Mouse (Mus musculus): Measurements from ENCODE around the gene Ndufs2.

The Ndufs2 gene

DNA sequence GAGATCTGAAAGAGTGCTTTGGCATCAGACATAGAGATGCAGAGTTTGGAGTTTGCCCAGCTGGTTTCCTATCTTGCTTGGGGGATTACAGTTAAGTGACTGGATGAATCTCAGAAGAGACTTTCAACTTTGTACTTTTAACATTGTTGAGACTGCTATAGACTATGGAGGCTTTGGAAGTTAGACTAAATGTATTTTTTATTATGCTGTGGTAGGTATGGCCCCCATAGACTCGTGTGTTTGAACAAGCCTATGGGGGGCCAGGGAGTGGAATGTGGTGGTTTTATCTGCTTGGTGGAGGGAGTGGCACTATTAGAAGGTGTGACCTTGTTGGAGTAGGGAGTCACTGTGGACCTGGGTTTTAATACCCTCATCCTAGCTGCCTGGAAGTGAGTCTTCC is 51.7 kb downstream of the Ndufs2 start:
- no peak for DNase-seq (ENCODE audit: low read depth, low spot score)

DNA sequence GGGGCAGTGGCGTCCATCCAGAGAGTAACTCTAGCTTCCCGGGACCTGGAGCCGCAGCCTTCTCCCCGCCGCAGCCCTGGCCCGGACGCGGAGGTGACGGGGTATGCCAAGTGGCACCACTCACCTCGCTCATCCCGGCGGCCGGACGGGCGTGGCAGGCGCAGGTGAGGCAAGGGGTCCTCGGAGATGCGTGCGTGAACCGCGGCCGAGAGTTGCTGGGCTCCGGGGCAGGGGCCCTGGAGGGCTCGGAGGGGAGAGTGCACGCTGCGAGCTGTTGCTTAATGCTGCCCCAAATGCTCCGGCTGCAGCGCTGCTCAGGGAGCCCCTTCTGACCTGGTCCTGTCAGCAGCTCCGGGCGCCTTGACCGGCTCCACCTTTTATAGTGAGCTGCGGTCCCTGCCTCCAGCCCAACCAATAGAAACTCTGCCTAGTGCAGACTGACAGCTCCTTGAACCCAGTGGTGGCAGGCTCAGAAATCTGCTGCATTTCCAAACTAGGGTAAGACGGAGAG is 55.2 kb downstream of the Ndufs2 start, which contains the start of gene Pcp4l1:
TSS of gene Pcp4l1 (minus strand) at position 382 of the 511 bp plus-strand sequence.
- peak; percentile 17 for DNase-seq (ENCODE audit: low read depth, low spot score)

DNA sequence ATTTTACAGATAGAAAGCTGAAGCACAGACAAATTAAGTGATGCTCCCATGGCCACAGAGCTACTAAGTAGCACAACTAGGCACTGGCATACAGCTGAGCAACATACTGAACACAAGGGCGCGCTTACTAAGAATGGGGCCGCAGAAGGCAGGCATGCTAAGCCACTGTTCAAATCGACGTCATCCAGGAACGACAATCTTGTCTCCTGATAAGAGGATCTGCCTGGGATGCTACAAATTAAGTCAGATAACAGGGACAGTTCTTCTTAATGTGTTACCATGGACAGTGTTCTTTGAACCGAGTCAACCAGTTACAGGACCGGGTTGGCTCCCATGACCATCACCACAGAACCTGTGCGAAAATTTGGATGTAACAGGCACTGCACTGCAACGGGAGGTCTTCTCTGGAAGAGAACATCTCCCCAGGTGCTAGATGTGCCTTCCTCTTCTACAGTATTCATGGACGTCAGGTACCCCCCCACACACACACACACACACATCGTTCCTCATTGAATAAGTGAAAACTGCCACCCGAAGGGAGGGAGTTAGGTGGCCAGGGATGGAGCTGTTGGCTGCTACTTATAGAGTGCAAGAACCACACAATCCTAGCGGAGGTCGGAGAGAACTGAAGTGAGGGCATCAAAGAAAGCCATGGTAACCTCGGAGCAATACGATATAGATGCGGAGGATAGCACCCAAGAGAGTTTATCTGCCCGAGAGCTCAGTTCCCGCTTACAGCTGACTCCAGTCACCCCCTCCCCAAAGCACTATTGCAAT is 56.0 kb downstream of the Ndufs2 start:
- no peak for DNase-seq (ENCODE audit: low read depth, low spot score)

DNA sequence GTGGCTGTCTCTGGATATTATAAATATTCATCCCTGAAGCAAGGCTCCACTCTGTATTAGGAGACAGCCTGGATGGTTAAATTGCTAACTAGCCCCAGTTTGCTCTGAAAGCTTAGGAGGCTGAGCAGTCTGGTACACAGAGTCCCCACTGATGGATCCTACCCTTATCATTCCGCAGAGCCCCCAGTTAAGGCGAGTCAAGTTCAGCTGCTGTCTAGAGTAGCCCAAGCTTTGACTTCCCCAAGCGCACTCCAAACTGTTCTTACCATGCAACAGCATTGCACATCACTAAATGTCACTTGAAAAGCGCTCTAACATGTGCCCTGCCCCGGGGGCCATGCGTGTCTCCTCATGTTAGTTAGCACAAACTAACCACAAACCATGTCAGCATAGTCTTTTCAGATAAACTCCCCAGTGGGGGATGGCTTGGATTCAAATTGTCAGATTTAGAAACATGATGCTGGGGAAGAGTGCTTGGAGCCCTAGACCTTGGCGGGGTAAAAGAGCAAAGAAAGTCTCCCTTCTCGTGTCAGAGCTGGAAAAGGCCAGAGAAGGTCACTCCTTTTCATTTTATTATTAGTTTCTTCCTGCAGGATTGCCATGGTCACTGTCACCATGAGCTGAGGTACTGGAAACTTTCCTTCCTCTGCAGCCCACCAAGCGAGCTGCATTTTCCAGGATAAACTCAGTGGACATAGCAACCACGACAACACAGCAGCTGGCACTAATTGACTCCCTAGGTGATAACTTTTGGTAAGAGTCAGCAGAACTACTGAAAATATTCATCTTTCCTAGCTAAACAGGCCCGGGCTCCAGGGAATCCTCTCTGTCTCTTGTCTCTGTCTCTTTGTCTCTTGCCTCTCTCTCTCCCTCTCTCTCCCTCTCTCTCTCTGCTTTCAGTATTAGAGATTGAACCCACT is 57.0 kb downstream of the Ndufs2 start:
- no peak for DNase-seq (ENCODE audit: low read depth, low spot score)

DNA sequence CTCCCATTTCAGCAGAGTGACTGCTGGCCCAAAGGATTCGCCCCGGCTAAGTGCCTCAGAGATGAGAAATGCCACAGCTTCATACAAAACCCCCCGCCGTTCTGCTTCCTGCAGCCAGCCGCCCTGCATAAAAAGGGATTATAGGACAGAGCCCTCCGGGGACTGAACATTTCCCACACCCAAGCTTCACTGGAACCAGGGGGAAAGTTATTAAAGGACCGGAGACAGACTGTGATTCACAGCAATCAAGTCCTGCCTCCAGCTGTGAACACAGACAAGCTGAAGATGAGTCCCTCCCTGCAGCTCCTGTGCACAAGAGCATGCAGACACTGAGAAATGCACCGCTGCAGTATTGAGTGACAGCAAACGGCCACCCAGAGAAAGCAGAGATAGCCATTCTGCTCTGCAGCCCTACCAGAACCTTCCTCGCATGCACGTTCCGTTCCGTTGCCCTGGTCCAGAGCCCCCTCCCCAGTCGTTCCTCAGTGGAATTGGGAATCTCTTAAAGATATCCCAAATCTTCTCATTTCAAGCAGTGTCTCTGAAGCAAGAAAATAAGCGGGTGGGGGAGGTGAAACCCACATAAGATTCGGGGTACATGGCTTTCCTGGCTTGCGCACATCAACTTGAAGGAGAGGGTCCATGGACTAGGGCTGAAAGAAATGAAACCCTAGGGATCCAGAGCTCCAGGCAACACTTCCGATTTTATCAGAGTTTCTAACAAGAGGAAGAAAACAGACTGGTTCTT is 57.9 kb downstream of the Ndufs2 start:
- DNase-seq (ENCODE audit: low read depth, low spot score): no peak

DNA sequence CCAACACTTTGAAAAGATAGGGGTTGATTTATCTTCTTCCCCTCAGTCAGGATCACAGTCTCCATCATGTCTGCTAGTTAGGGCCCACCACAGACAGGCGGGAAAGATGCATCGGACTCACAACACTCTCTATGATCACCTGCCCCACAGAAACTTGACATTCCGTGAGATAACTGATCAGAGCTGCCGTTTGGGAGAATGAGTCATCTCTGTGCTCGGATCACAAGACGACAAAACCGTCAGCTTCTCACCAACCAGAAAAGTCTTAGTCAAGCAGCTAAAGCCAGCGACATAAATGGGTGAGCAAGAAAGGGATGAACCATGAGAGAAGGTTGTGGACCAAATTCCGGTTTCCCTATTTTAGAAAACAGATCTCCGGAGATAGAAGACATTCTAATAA is 58.9 kb downstream of the Ndufs2 start:
- no peak for DNase-seq (ENCODE audit: low read depth, low spot score)

DNA sequence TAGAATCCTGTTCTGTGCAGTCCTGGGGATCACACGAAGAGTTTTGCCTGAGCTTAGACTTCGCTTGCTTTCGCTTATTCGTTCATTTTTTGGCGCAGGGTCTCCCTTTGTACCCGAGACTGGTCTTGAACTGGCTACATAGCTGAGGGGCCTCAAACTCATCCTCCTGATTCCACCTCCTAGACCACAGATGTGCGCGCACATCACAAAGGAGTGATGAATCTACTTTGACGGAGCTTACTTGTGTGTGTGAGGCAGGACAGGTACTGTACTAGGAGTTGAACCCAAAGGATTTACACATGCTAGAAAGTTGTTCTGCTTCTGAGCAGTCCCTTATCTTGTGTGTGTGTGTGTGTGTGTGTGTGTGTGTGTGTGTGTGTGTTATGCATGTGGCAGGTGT is 60.4 kb downstream of the Ndufs2 start:
- DNase-seq (ENCODE audit: low read depth, low spot score): no peak

DNA sequence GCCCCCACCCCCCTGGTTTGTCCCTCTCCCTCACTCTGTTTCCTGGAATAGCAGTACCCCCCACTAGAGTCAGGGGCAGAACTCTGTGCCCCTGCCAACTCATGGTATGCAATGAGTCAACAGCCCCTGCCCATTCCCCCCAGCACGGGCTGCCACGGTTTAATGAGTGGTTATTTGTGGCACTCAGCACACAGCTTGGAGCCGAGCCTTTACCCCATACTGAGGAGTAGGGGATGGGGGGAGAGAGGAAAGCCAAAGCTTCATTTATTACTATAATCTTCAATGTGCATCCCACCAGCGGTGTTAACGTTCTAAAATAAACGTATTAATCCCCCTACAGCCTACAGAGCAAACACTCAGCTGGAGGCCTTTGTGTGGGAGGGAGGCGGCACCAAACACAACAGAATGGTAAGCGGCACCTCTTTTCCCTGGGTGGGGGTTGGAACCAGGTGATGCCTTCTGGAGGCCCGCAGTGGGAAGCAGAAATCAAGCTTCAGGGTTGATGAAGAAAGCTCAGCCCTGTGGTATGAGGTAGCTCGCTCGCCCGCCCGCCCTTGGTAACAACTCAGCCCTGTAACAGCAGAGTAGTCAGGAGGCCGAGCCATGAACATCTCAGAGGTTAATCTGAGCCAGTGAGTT is 61.6 kb downstream of the Ndufs2 start:
- no peak for DNase-seq (ENCODE audit: low read depth, low spot score)

DNA sequence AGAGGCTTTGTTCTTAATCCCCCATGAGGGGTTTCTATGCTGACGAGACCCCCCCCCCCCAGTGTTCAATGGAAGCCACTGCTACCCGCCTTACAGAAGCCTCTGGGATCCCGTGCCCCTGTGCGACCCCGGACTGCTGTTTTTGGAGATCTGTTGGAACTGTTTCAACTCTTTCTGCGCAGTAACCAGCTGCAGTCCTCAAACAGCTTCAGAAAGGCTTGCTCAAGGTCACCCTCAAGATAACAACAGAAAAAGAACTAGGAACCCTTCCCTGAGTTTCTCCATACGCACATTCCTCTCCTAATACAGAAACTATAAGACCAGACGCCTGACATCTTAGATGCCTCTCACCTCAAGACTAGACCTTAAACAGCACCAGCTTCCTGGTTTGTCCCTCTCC is 62.1 kb downstream of the Ndufs2 start:
- DNase-seq (ENCODE audit: low read depth, low spot score): no peak

DNA sequence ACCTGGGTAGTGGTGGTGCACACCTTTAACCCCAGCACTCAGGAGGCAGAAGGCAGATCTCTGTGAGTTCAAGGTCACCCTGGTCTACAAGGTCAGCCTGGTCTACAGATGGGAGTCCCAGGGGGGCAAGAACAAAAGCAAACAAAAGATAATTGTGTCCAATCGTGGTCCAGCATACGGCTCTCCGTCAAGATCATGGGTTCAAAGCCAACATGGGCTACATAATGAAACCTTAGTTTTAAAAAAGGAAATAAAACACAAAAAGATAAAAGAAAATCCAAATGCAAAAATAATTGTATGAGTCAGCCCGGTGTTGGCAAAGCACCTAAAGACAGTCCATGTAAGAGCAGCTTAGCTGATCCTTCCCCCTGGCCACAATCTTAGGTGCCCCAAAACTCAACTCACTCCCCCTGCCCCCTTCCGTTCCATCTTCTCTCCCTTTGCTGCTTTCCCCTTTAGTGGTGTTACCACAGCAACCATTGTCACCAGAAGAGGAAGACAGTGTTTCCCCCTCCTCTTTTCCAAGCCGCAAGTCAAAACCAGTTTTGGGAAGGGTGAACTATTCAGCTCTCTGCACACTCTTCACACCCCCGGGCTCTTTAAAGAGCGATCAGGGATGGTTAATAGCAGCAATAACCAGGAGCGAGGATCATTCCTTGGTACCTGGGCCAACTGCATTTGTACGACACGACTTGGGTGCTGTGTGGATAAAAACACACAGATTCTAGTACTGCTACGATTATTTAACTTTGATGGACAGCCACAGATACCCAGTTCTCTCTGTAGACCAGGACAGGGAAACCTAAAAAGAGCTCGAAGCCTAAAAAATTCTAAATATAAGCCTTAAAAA is 63.1 kb downstream of the Ndufs2 start:
- DNase-seq (ENCODE audit: low read depth, low spot score): no peak

DNA sequence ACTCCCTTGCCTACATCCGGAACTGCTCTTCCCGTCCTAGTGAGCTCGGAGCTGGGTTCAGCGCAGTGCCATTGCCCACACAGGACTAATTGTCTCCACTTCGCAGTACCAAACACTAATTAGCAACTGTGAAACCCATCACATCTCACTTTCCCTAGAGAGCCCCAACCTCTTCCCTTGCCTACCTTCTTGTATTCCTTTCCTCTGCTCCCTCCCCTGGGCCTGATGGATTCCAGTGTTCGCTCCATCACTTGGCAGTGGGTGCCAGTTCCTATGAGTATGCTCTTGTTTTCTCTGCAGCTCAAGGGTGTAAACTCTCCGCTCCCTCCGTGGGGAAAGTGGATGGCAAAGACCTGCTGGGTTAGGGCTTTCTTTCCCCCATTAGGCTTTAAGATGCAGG is 65.5 kb downstream of the Ndufs2 start:
- DNase-seq (ENCODE audit: low read depth, low spot score): no peak
